Mouse (Mus musculus) forebrain, embryonic 13.5 days (tissue): Measurements from ENCODE around the gene Pde4d. TPM values are rescaled to one million over a fixed set of nuclear protein-coding genes. Genes with fewer than 3 reads are reported as not detected.

Experiments
- ATAC-seq: fragments of 200-750 bp; cut with Nextera tagmentation; 2 replicates; pipeline ENCODE4 v1.8.0; 2017
- H3K27ac ChIP-seq: fragments of 300-500 bp; sonication (generic); 2 replicates; pipeline ENCODE4 v1.5.1; 2015; ENCODE audit warnings: inconsistent platforms, mild to moderate bottlenecking, moderate library complexity
- H3K27me3 ChIP-seq: fragments of 300-500 bp; sonication (generic); 2 replicates; pipeline ENCODE4 v1.6.1; 2015; ENCODE audit warnings: mild to moderate bottlenecking, inconsistent platforms
- H3K36me3 ChIP-seq: fragments of 300-500 bp; sonication (generic); 2 replicates; pipeline ENCODE4 v1.6.1; 2015; ENCODE audit warnings: mild to moderate bottlenecking, inconsistent platforms; ENCODE audit not compliant: poor library complexity, severe bottlenecking
- H3K4me1 ChIP-seq: fragments of 300-500 bp; sonication (generic); 2 replicates; pipeline ENCODE4 v1.6.1; 2015; ENCODE audit warnings: inconsistent platforms
- H3K4me2 ChIP-seq: fragments of 300-500 bp; sonication (generic); 2 replicates; pipeline ENCODE4 v1.6.1; 2015; ENCODE audit warnings: inconsistent platforms, mild to moderate bottlenecking, moderate library complexity
- H3K4me3 ChIP-seq: fragments of 300-500 bp; sonication (generic); 2 replicates; pipeline ENCODE4 v1.5.1; 2015; ENCODE audit warnings: mild to moderate bottlenecking, inconsistent platforms
- H3K9ac ChIP-seq: fragments of 300-500 bp; sonication (generic); 2 replicates; pipeline ENCODE4 v1.6.1; 2015; ENCODE audit warnings: mild to moderate bottlenecking, inconsistent platforms
- H3K9me3 ChIP-seq: fragments of 300-500 bp; sonication (generic); replicated peaks from 2 replicates; pipeline ENCODE4 v1.6.1; 2016; ENCODE audit warnings: inconsistent platforms
- WGBS: fragments of 180-500 bp; shearing (Covaris S2); methylation state at CpG from one replicate; pipeline ENCODE4 v1.1.7; 2015; 5-methylcytosine and 5-hydroxymethylcytosine counted together
- polyA plus RNA-seq: library from polyadenylated mRNA; unstranded; fragments of >200 nt; fragmentation: Nextera tagmentation; extraction: Ambion mirVana; gene quantifications from 2 replicates; pipeline ENCODE4 v1.2.1, GENCODE M21; 2015

Pde4d gene
- polyA plus RNA-seq, 1 experiment from 2014 or later = 11.9 TPM

DNA sequence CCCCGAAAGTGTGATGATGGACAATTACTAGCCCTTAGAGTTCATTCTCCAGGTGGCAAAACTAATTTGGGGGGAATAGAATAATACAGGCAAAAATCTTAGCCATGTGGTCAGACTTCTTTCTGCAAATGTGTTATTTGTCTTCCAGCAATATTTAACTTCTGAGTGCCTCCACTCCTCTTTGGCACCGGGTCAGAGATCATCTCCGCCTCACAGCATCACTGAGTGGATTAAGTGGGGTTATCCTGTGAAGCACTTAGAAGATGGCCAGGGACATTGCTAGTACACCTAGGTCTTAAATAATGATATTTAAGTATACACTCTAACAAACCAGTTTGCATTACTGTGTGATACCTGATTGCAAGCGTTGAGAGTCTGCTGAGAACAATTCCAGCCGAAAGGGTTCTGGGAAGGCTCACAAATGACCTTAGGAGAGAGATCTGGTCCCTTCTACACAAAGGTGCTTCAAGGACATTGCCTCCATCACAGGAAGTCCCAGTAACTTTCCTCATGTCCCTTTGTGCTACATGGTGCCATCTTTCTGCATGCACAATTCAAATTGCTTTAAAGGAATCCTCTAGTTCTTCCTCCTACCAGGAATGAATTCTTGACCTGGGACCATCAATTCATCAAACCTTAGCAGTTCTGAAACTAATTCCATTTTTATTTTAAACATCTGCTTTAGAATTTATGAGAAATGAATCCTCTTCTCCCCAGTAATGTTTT lies 989.9 kb downstream of the Pde4d start:
- H3K9me3 ChIP-seq = no peaks in the 10 kb centered on the region
- peak overlapping the region; percentile 70 for H3K4me2 ChIP-seq
- peak overlapping the region; percentile 80 for H3K9ac ChIP-seq
- no peaks in the 10 kb centered on the region for H3K27me3 ChIP-seq
- H3K4me1 ChIP-seq = peaks cover 36% of the 10 kb centered on the region
- WGBS = 72% methylated on average over 5 of the region's 5 CpGs
- H3K36me3 ChIP-seq = no peaks in the 10 kb centered on the region
- H3K4me3 ChIP-seq = peak overlapping the region; percentile 59
- H3K27ac ChIP-seq = peak overlapping the region; percentile 94
- no peak for ATAC-seq

DNA sequence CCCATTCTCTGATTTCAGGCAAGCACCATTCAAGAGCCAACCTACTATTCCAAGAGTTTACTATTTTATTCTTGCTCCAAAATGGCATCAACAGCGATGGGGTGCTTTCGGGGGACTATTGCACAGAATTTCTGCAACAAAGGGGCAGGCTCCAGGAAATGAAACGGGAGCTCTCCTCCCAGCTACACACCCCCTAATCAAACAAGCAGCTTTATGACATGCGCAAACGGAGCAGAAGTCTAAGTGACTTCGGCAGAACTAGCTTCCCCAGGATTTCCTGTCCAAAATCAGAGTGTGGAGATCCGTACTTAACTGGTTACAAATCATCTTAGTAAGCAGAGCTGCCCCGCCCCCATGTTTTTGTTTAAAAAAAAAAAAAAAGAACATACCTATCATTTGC lies 990.6 kb downstream of the Pde4d start:
- no peaks in the 10 kb centered on the region for H3K27me3 ChIP-seq
- peak overlapping the region; percentile 80 for H3K9ac ChIP-seq
- no peaks in the 10 kb centered on the region for H3K9me3 ChIP-seq
- WGBS = 1% methylated on average over 8 of the region's 8 CpGs
- peak overlapping the region; percentile 59 for H3K4me3 ChIP-seq
- ATAC-seq = peak; percentile 85
- no peaks in the 10 kb centered on the region for H3K36me3 ChIP-seq
- H3K27ac ChIP-seq = peak overlapping the region; percentile 94
- peaks cover 43% of the 10 kb centered on the region for H3K4me1 ChIP-seq
- peak overlapping the region; percentile 70 for H3K4me2 ChIP-seq

DNA sequence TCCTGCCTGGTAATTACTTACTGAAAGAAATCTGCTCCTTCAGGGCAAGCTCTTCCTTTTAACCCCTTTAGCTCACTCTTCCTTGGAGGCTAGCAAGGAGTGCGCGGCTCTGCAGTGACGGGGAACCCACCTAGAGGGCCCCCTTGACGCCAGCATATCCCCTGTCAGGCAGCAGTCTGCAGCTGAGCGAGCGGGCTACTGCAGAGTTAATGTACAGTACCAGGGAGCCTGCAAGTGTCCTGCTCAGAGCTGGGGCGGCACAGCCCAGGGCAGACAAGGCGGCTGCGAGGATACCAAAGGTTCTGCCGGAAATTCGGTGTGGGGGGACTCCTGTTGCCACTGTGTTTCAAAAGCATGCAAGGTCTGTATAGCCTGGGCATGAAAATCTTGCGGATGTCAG lies 991.1 kb downstream of the Pde4d start:
- Histone ChIP-seq H3K27ac (peak overlapping the region; percentile 94), H3K36me3 (no peaks in the 10 kb centered on the region), H3K4me3 (peak overlapping the region; percentile 59), H3K9me3 (no peaks in the 10 kb centered on the region), H3K27me3 (no peaks in the 10 kb centered on the region), H3K9ac (peak overlapping the region; percentile 80), H3K4me2 (peak overlapping the region; percentile 70), H3K4me1 (peaks cover 47% of the 10 kb centered on the region)
- 2% methylated on average over 12 of the region's 12 CpGs for WGBS
- peak; percentile 99 for ATAC-seq

DNA sequence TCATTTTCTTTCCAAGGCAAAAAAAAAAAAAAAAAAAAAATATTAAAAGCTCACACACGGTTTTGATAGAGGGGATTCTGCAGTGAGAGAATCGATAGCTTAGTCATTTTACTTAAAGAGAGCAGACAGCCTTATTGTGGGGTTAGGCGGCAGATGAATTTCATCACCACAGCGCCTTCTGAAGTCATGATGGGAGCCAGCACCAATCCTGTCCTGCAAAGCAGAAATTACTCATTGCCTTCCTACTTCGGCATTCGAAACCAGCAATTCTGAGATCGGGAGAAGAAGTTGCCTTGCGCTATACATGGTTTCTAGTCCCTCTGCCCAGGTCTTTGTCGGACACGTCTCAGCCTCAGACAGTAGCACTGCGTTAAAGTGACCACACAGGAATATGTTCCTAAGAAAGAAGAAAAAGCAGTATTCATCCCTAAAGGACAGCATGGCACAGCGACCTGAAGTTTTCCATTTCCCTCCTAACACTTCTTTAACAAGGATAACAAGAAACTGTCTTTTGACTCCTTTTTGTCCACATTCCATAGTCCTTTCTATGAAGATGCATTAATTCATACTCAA lies 991.7 kb downstream of the Pde4d start:
- no peaks in the 10 kb centered on the region for H3K9me3 ChIP-seq
- no peaks in the 10 kb centered on the region for H3K36me3 ChIP-seq
- H3K4me1 ChIP-seq = peaks cover 50% of the 10 kb centered on the region
- peak overlapping the region; percentile 80 for H3K9ac ChIP-seq
- H3K27me3 ChIP-seq = no peaks in the 10 kb centered on the region
- ATAC-seq = peak; percentile 20; the same call in 1 of the 2 replicates
- peak overlapping the region; percentile 70 for H3K4me2 ChIP-seq
- H3K27ac ChIP-seq = peak overlapping the region; percentile 94
- peak overlapping the region; percentile 59 for H3K4me3 ChIP-seq
- 25% methylated on average over 12 of the region's 12 CpGs for WGBS

DNA sequence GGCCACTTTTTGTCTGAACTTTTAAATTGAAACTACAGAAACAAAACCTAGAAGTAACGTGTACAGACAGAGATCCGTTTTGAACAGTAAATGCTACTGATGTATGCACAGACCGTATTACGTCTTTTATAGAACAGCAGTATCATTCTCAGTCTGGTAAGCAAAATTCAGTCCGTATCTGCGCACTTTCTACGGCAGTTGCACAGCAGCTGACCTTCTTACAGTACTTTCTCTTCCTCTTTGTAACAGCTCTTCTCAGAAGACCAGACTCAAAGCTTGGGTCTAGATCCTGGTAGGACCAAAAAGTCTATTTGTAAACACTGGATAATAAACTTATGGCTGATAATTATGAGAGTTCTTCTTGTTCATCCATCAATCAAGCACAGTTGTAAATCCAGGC lies 996.4 kb downstream of the Pde4d start:
- Histone ChIP-seq H3K36me3 (no peaks in the 10 kb centered on the region; the same call in 1 of the 2 replicates), H3K27me3 (no peaks in the 10 kb centered on the region), H3K27ac (no peak overlapping the region), H3K4me1 (peaks cover 42% of the 10 kb centered on the region), H3K4me3 (peak overlapping the region; percentile 9; the same call in 1 of the 2 replicates), H3K4me2 (peak overlapping the region; percentile 25; the same call in 1 of the 2 replicates), H3K9ac (no peak overlapping the region), H3K9me3 (no peaks in the 10 kb centered on the region)
- WGBS = 80% methylated on average over 7 of the region's 7 CpGs
- no peak for ATAC-seq

DNA sequence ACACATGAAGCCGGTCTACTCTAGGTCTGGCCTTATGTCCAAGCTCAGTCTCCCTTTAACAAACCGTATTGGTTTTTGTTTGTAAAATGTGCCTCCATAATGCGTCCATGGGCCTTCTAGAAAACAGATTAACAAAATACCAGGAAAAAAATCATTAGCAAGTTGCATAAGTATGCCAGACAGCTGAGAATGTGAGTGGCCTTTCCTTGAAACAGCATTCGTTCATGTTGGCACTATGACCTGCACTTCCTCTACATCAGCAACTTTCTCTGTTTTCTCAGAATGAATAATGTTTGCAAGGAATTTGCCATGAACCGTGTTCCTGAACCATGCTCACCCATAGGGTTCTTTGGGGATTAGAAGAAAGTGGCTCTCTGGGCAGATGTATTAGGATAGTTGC lies 998.4 kb downstream of the Pde4d start:
- H3K27ac ChIP-seq = no peak overlapping the region
- no peaks in the 10 kb centered on the region; the same call in 1 of the 2 replicates for H3K36me3 ChIP-seq
- ATAC-seq = no peak
- H3K27me3 ChIP-seq = no peaks in the 10 kb centered on the region
- H3K4me2 ChIP-seq = no peak overlapping the region
- WGBS = 88% methylated on average over 5 of the region's 5 CpGs
- H3K4me3 ChIP-seq = no peak overlapping the region
- H3K9me3 ChIP-seq = 0 out of 2 replicates have a peak, but pooled peaks cover 2% of the 10 kb centered on the region
- no peak overlapping the region for H3K9ac ChIP-seq
- H3K4me1 ChIP-seq = peaks cover 29% of the 10 kb centered on the region

DNA sequence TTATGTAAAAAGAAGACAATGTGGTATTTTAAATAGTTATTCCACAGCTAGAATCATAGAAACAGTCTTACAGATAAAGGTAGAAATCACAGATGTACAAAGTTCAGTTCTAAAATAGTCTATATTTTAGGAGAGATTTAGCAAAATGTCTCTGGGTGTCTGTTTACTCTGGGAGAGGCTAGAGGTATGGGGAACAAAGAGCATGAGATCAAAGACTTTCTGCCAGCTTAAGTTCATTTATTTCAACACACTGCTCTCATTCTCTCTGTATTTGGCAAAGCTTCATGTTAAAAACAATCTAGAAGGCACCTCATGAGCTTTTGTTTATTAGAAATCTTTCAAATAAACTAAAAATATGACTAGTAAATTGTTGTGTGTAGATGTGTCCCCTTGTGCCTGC lies 1024.6 kb downstream of the Pde4d start:
- no peak overlapping the region for H3K4me2 ChIP-seq
- no peak overlapping the region for H3K4me3 ChIP-seq
- H3K4me1 ChIP-seq = no peaks in the 10 kb centered on the region
- H3K36me3 ChIP-seq = no peaks in the 10 kb centered on the region
- H3K9me3 ChIP-seq = no peaks in the 10 kb centered on the region
- no peak overlapping the region for H3K27ac ChIP-seq
- no peak for ATAC-seq
- H3K27me3 ChIP-seq = no peaks in the 10 kb centered on the region
- no peak overlapping the region for H3K9ac ChIP-seq

DNA sequence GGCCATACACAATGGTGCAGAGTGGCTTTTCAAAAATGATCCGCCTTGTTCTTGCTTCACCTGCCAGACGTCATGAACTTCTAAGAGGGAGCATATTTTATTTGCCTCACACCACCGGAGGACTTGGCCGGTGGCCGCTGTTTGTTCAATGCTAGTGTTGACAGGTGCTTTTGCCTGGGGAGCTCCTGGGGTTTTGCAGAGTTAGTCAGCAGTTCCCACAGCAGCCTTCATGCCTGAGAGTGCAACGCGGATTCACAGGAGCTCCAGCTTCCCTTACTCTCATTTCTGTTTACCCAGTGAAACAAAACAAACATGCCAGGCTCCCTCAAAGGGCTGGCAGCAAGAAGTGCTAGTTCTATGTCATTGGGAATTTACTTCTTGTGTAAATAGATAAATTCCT lies 1031.7 kb downstream of the Pde4d start:
- no peaks in the 10 kb centered on the region for H3K27me3 ChIP-seq
- no peak overlapping the region for H3K4me2 ChIP-seq
- 49% methylated on average over 7 of the region's 7 CpGs for WGBS
- H3K9ac ChIP-seq = no peak overlapping the region
- no peak overlapping the region for H3K4me3 ChIP-seq
- peak; percentile 48; the same call in 1 of the 2 replicates for ATAC-seq
- no peaks in the 10 kb centered on the region for H3K36me3 ChIP-seq
- peaks cover 6% of the 10 kb centered on the region; the same call in 1 of the 2 replicates for H3K4me1 ChIP-seq
- H3K9me3 ChIP-seq = no peaks in the 10 kb centered on the region
- H3K27ac ChIP-seq = no peak overlapping the region

DNA sequence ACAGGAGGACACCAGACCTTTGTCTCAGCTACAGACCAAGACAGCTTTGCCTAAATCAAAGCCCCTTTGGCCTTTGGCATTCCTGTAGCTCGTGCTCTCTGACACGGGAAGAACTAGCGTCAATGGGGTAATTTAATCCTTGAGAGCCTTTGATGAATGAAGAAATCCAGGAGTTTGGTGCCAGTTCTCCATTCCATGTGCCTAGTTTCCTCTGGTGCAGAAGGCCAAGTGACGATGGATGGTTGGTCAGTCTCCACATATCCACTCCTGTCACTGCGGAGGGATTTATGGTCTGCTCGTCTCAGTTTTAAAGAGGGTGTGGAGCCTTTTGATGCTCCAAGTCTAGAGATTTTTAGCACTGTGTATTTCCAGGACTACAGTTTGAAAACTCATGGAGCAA lies 1036.4 kb downstream of the Pde4d start:
- H3K27ac ChIP-seq = no peak overlapping the region
- no peaks in the 10 kb centered on the region for H3K27me3 ChIP-seq
- WGBS = 70% methylated on average over 6 of the region's 6 CpGs
- no peaks in the 10 kb centered on the region for H3K9me3 ChIP-seq
- H3K9ac ChIP-seq = no peak overlapping the region
- peaks cover 24% of the 10 kb centered on the region for H3K4me1 ChIP-seq
- H3K4me3 ChIP-seq = no peak overlapping the region
- H3K4me2 ChIP-seq = no peak overlapping the region
- H3K36me3 ChIP-seq = no peaks in the 10 kb centered on the region
- ATAC-seq = no peak

DNA sequence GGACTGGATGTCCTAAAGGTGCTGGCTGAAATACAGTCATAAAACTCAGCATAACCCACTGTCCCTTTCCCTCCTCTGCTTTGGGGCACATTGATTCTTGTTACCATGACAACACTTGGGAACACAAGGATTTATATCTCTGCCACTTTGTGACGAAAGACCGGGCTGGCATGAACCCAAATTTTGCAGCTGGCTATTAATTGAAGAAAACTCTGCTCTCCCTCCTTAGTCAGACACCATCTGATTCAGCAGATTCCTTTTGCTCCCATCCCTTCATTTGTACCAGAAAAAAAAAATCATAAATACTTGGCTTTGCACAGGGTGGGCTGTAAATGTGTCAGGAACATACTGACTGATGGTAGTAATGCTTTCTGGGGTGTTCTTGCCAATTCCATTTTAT lies 1037.6 kb downstream of the Pde4d start:
- WGBS = 22% methylated on average over 2 of the region's 2 CpGs
- peak; percentile 71 for ATAC-seq

DNA sequence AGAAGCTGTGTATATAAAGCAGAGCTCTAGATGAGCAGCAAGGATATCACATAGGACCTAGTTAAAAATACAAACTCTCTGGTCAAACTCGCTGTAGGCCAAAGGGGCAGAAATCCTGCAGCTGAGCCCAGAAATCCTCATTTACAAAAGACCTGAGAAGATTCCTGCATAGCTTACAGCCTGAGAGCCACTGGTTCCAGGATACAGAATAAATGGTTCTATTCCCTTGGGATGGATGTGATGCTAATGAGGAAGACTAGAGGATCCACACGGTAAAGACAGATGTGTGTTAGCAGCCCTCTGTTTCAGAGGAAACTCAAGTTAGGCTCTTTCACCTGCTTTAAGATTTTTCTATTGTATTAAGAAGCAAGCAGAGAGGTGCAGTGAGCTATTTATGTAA lies 1041.1 kb downstream of the Pde4d start:
- Histone ChIP-seq H3K4me1 (peaks cover 18% of the 10 kb centered on the region), H3K36me3 (no peaks in the 10 kb centered on the region), H3K4me2 (no peak overlapping the region), H3K9me3 (no peaks in the 10 kb centered on the region), H3K4me3 (no peak overlapping the region), H3K27me3 (no peaks in the 10 kb centered on the region), H3K27ac (no peak overlapping the region), H3K9ac (no peak overlapping the region)
- ATAC-seq = no peak
- WGBS = 51% methylated on average over 2 of the region's 2 CpGs

More for the DNA sequence above, 1037.6 kb downstream of the Pde4d start:
- no peak overlapping the region for H3K4me3 ChIP-seq
- H3K36me3 ChIP-seq = no peaks in the 10 kb centered on the region
- peaks cover 18% of the 10 kb centered on the region for H3K4me1 ChIP-seq
- no peak overlapping the region for H3K9ac ChIP-seq
- no peak overlapping the region for H3K4me2 ChIP-seq
- peak overlapping the region; percentile 25; the same call in 1 of the 2 replicates for H3K27ac ChIP-seq
- H3K27me3 ChIP-seq = no peaks in the 10 kb centered on the region
- H3K9me3 ChIP-seq = no peaks in the 10 kb centered on the region

DNA sequence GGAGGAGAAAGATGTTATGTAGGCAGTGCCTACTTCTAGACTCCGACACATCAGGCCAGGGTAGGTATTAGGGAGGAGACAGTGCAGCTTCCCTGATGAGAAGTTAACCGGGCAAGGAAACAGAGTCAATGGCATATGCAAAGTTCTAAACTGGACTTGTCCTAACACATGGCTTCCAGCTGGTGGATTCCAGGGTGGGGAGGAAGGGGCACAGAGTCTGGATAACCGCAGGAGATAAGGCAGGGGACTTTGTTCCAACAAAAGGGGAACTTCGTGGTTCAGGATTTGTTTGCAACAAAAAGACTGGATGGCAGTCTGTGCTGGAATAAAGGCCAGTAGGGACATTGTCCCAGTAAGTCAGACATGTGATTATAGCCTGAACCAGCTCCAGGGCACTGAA lies 1042.1 kb downstream of the Pde4d start:
- 52% methylated on average over 4 of the region's 4 CpGs for WGBS
- no peak for ATAC-seq

More for the DNA sequence above, 1042.1 kb downstream of the Pde4d start:
- no peak overlapping the region for H3K4me3 ChIP-seq
- H3K4me1 ChIP-seq = peaks cover 18% of the 10 kb centered on the region
- H3K9ac ChIP-seq = no peak overlapping the region
- H3K4me2 ChIP-seq = no peak overlapping the region
- H3K27ac ChIP-seq = no peak overlapping the region
- no peaks in the 10 kb centered on the region for H3K36me3 ChIP-seq
- no peaks in the 10 kb centered on the region for H3K27me3 ChIP-seq
- H3K9me3 ChIP-seq = no peaks in the 10 kb centered on the region
